Mouse (Mus musculus): Measurements from ENCODE around the gene Gtf2i.

The Gtf2i gene

DNA sequence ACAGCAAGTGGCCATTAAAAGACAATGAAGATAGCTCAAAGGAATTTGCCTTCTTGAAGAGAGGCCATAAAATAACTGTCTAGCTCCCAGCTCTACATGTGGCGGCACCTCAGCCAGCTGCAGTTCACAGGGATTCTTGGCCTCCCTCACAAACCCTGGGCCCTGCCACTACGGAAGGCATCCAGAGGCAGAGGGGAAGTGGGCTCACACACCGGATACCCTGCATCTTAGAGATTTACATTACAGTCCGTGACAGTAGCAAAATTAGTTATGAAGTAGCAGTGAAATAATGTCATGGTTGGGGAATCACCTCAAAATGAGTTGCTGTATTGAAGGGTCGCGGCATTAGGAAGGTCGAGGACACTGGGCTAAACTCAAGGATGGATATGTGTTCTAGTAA lies 126.0 kb downstream of the Gtf2i start:
- DNase-seq = no peak
